Mouse (Mus musculus): ENCODE results near the gene Shank3.

- TF ChIP-seq CTCF (IDR thresholded peaks at IDR 0.05; ENCODE audit: extremely low read depth, insufficient read length, insufficient replicate concordance, low read depth, low read length) (no peak), POLR2A (IDR thresholded peaks at IDR 0.05; ENCODE audit: low read depth, low read length) (no peak)
Measured at GRCm38 (mm10) chr15:89547321-89547720, 47.9 kb downstream of the Shank3 start.
